Mouse (Mus musculus) E14TG2a.4 (cell line): ENCODE results near the gene Med13l.

Experiments
- CTCF ChIP-seq: conservative IDR thresholded peaks from 2 replicates; pipeline ENCODE4 v1.5.1; 2014; ENCODE audit warnings: low read length
- POU5F1 ChIP-seq: IDR thresholded peaks from 2 replicates; pipeline ENCODE4 v1.6.1; 2014; ENCODE audit warnings: low read length, borderline replicate concordance

GRCm38 (mm10) chr5:118595901-118596300 is 35.4 kb downstream of the Med13l start:
- TF ChIP-seq CTCF: no peak
- TF ChIP-seq POU5F1: no peak
